Mouse (Mus musculus) forebrain, embryonic 11.5 days (tissue): ENCODE measurements around the gene Dhdds. TPM values are rescaled to one million over a fixed set of nuclear protein-coding genes. Genes with fewer than 3 reads are reported as not detected.

Source experiments
- ATAC-seq: fragments of 200-750 bp; cut with Nextera tagmentation; replicated peaks from 2 replicates; pipeline ENCODE4 v1.8.0; 2017; ENCODE audit warnings: moderate TSS enrichment; ENCODE audit not compliant: low FRiP score
- DNase-seq: peaks from one replicate; pipeline ENCODE4 v3.0.0-alpha.2; 2017; ENCODE audit warnings: low spot score
- H3K27ac ChIP-seq: fragments of 300-500 bp; sonication (generic); 2 replicates; pipeline ENCODE4 v1.5.1; 2014; ENCODE audit warnings: low read depth, low read length
- H3K27me3 ChIP-seq: fragments of 300-500 bp; sonication (generic); 2 replicates; pipeline ENCODE4 v1.6.1; 2014; ENCODE audit warnings: mild to moderate bottlenecking, low read length, mixed read lengths; ENCODE audit not compliant: control insufficient read depth, insufficient read depth
- H3K36me3 ChIP-seq: fragments of 300-500 bp; sonication (generic); 2 replicates; pipeline ENCODE4 v1.6.1; 2014; ENCODE audit warnings: mild to moderate bottlenecking, low read length, moderate library complexity, mixed read lengths; ENCODE audit not compliant: control insufficient read depth, insufficient read depth
- H3K4me1 ChIP-seq: fragments of 300-500 bp; sonication (generic); replicated peaks from 2 replicates; pipeline ENCODE4 v1.6.1; 2014; ENCODE audit warnings: low read length, mixed read lengths; ENCODE audit not compliant: control insufficient read depth, insufficient read depth
- H3K4me2 ChIP-seq: fragments of 300-500 bp; sonication (generic); 2 replicates; pipeline ENCODE4 v1.6.1; 2014; ENCODE audit warnings: low read depth, mild to moderate bottlenecking, low read length, moderate library complexity, mixed read lengths; ENCODE audit not compliant: severe bottlenecking
- H3K4me3 ChIP-seq: fragments of 300-500 bp; sonication (generic); 2 replicates; pipeline ENCODE4 v1.5.1; 2014; ENCODE audit warnings: low read depth, low read length
- H3K9ac ChIP-seq: fragments of 300-500 bp; sonication (generic); 2 replicates; pipeline ENCODE4 v1.6.1; 2014; ENCODE audit warnings: low read length
- H3K9me3 ChIP-seq: fragments of 300-500 bp; sonication (generic); 2 replicates; pipeline ENCODE4 v1.6.1; 2016; ENCODE audit warnings: low read length, mixed read lengths; ENCODE audit not compliant: control insufficient read depth
- WGBS: fragments of 180-500 bp; shearing (Covaris S2); extraction: QIAGEN DNeasy Blood & Tissue Kit; methylation state at CpG from one replicate; pipeline ENCODE4 v1.1.7; 2014; 5-methylcytosine and 5-hydroxymethylcytosine counted together
- polyA plus RNA-seq: library from polyadenylated mRNA; unstranded; fragments of >200 nt; fragmentation: Nextera tagmentation; extraction: Ambion mirVana; gene quantifications from 2 replicates; pipeline ENCODE4 v1.2.1, GENCODE M21; 2014

Dhdds gene
- polyA plus RNA-seq: 41.9 and 46.5 TPM in 2 replicates

GRCm38 (mm10) chr4:134000466-134001438 is at the start of gene Dhdds:
Gene Dhdds, minus strand, starts transcription at chr4:134000918.
- no peaks in the 10 kb centered on the region for H3K9me3 ChIP-seq
- no peaks in the 10 kb centered on the region for H3K27me3 ChIP-seq
- no peak within 1 kb of the TSS for H3K27ac ChIP-seq
- DNase-seq (peak; percentile 99), ATAC-seq (peak; percentile 90)
- H3K4me1 ChIP-seq: peaks cover 25% of the 10 kb centered on the region
- WGBS: under 1% methylated on average over 49 of the region's 49 CpGs
- peak within 1 kb of the TSS; percentile 89 for H3K4me2 ChIP-seq
- peak within 1 kb of the TSS; percentile 64 for H3K9ac ChIP-seq
- H3K4me3 ChIP-seq: peak within 1 kb of the TSS; percentile 69
- no peaks in the 10 kb centered on the region for H3K36me3 ChIP-seq

GRCm38 (mm10) chr4:134047648-134048047 is 46.9 kb upstream of the Dhdds start:
- whole genome bisulfite sequencing: 90% methylated on average over 5 of the region's 5 CpGs
- Histone ChIP-seq H3K4me3 (no peak overlapping the region), H3K27me3 (no peaks in the 10 kb centered on the region), H3K36me3 (no peaks in the 10 kb centered on the region), H3K4me1 (no peaks in the 10 kb centered on the region), H3K27ac (no peak overlapping the region), H3K4me2 (no peak overlapping the region), H3K9ac (no peak overlapping the region), H3K9me3 (no peaks in the 10 kb centered on the region)
- DNase-seq: no peak
- ATAC-seq: no peak

GRCm38 (mm10) chr4:134043041-134043440 is 42.3 kb upstream of the Dhdds start:
- H3K4me3 ChIP-seq: no peak overlapping the region
- no peak for DNase-seq
- H3K4me2 ChIP-seq: no peak overlapping the region
- 67% methylated on average over 2 of the region's 2 CpGs for WGBS
- H3K9ac ChIP-seq: no peak overlapping the region
- H3K27ac ChIP-seq: no peak overlapping the region
- no peaks in the 10 kb centered on the region; the same call in 1 of the 2 replicates for H3K4me1 ChIP-seq
- H3K9me3 ChIP-seq: no peaks in the 10 kb centered on the region
- ATAC-seq: no peak
- no peaks in the 10 kb centered on the region for H3K27me3 ChIP-seq
- no peaks in the 10 kb centered on the region for H3K36me3 ChIP-seq

GRCm38 (mm10) chr4:134041317-134042123 is 40.8 kb upstream of the Dhdds start:
- H3K9me3 ChIP-seq: no peaks in the 10 kb centered on the region
- H3K27ac ChIP-seq: no peak overlapping the region
- ATAC-seq: no peak
- no peak overlapping the region for H3K4me3 ChIP-seq
- no peaks in the 10 kb centered on the region for H3K36me3 ChIP-seq
- no peaks in the 10 kb centered on the region for H3K27me3 ChIP-seq
- no peaks in the 10 kb centered on the region; the same call in 1 of the 2 replicates for H3K4me1 ChIP-seq
- 68% methylated on average over 9 of the region's 9 CpGs for WGBS
- H3K4me2 ChIP-seq: no peak overlapping the region
- no peak for DNase-seq
- no peak overlapping the region for H3K9ac ChIP-seq

DNA sequence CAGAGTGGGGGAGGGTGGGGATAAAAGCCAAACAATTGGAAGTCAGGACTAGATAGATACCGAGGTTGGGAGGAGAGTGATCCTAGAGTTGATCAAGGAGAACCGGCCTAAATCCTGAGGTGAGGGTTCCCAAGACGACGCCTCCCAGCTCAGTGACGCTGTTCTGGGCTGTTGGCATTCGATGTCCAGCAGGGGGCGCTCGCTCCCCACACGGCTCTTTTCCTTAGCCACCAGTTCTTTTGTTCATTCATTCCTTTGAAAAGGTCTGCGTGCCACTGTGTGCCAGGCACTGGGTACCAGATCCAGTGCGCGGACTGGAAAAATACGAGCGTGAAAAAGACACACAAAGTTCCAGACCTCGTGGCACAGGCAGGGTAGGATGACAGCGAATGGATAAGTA is 35.2 kb upstream of the Dhdds start:
- H3K4me1 ChIP-seq: no peaks in the 10 kb centered on the region
- DNase-seq (peak; percentile 94), ATAC-seq (0 out of 2 replicates have a peak, but pooled peaks have one; percentile 15)
- no peak overlapping the region for H3K27ac ChIP-seq
- H3K9ac ChIP-seq: no peak overlapping the region
- H3K4me2 ChIP-seq: 0 out of 2 replicates have a peak overlapping the region, but pooled peaks have one; percentile 26
- no peaks in the 10 kb centered on the region for H3K36me3 ChIP-seq
- H3K4me3 ChIP-seq: no peak overlapping the region
- H3K9me3 ChIP-seq: no peaks in the 10 kb centered on the region
- no peaks in the 10 kb centered on the region for H3K27me3 ChIP-seq
- WGBS: 4% methylated on average over 16 of the region's 16 CpGs

DNA sequence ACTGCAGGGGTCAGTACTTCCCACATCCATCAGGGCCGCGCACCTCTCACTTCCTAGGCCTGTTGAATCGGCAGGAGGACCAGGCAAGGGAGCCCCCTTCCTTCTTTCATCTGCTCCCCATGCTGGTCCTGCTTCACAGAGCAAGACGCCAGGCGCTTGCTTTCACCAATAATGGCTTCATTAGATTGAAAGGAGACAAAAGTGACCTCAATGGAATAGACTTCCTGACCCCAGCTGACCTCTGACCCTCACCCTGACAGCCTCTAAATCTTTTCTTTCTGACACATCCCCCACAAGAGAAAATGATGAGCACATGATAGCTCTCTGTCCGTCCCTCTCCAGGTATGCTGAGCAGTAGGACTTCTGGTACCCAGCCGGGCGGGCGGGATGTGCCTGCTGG is 25.1 kb upstream of the Dhdds start:
- H3K4me3 ChIP-seq: no peak overlapping the region
- H3K4me2 ChIP-seq: no peak overlapping the region
- no peaks in the 10 kb centered on the region for H3K4me1 ChIP-seq
- ATAC-seq (no peak), DNase-seq (no peak)
- H3K27ac ChIP-seq: no peak overlapping the region
- no peaks in the 10 kb centered on the region for H3K9me3 ChIP-seq
- H3K9ac ChIP-seq: no peak overlapping the region
- no peaks in the 10 kb centered on the region for H3K36me3 ChIP-seq
- 24% methylated on average over 9 of the region's 9 CpGs for WGBS
- no peaks in the 10 kb centered on the region for H3K27me3 ChIP-seq

DNA sequence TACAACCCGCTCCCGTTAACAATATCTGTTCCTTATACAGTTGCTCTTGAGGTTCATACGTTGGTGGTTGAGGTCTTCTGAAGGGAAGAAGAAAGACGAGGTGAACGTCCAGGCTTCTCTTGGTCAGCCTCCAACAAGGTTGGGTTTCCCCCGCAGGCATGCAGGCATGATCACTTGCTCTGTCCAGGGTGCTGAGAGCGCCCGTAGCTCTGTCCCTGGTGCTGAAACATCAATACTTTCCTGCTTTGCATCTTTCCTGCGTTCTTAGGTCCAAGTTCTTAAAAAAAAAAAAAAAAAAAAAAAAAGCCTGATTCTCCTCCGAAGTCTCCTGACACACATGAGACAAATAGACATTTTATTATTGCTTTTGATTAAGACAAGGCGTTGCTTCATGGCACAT is 19.9 kb upstream of the Dhdds start:
- Histone ChIP-seq H3K4me2 (peak overlapping the region; percentile 68; the same call in 1 of the 2 replicates), H3K27me3 (no peaks in the 10 kb centered on the region), H3K9ac (no peak overlapping the region), H3K4me3 (no peak overlapping the region), H3K36me3 (no peaks in the 10 kb centered on the region), H3K27ac (no peak overlapping the region), H3K4me1 (peaks cover 32% of the 10 kb centered on the region), H3K9me3 (no peaks in the 10 kb centered on the region)
- 4% methylated on average over 11 of the region's 11 CpGs for WGBS
- ATAC-seq (no peak), DNase-seq (peak; percentile 88)

DNA sequence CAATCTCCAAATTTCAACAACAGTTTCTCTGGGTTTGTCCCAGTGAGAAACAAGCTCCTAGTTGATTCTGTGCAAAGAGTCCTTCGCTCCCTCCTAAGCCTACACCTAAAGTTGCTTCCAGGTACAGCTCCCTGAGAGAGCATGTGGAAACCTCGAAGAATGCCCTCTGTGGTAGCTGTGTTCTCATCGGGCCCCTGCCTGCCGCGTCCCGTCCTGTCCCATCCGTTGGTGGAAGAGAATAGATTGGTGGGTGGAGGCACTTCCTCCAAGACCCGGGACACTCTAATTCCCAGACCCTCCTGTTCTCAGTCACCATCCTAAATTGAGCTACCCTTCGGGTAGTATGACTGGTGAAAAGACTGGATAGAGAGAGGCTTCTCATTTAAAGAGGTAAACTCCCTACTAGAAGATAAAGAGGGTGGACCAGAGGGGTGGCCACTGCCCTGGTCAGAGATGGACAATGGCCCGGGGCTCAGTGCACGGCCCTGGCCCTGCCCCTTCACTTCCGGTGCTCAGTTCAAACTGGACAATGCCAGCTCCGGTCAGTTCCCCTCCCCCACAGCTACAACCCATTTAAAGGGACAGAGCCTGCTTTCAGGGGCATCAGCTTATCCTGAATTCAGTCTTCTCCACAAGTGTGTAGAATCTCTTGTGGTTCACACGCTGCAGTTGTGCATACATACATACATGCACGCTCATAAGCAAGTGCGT is 19.1 kb upstream of the Dhdds start:
- WGBS: 2% methylated on average over 16 of the region's 16 CpGs
- peak; percentile 74 for DNase-seq
- H3K27ac ChIP-seq: peak overlapping the region; percentile 87
- H3K4me3 ChIP-seq: peak overlapping the region; percentile 48
- peak overlapping the region; percentile 52 for H3K9ac ChIP-seq
- H3K9me3 ChIP-seq: no peaks in the 10 kb centered on the region
- H3K36me3 ChIP-seq: no peaks in the 10 kb centered on the region
- peaks cover 35% of the 10 kb centered on the region for H3K4me1 ChIP-seq
- peak; percentile 55; the same call in 1 of the 2 replicates for ATAC-seq
- H3K4me2 ChIP-seq: peak overlapping the region; percentile 68
- no peaks in the 10 kb centered on the region for H3K27me3 ChIP-seq
